Mouse (Mus musculus) liver (tissue): ENCODE measurements around the gene Rab26.

Experiments used
- DNase-seq: peaks from one replicate; pipeline ENCODE4 v3.0.0-alpha.2; 2020; ENCODE audit warnings: mixed read lengths

Rab26 gene

DNA sequence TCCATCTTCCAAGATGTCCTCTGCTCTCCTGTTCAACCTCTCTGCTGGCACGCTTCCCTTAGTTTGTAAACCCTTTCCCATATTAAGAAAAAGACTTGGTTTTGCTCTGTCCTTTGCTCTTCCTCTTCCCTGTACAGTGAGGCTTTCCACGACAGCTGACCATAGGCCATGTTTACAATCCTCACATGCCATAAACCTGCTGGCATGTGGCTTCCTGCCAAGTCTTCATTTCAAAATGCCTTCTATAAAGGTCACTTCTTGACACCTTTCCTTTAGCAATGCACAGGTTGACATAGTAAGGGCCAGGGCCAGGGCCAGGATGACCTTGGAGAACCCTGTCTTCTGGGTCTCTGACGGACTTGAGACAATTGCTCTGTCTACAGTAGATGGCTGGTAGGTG, 12.2 kb upstream of the Rab26 start:
- DNase-seq: no peak

DNA sequence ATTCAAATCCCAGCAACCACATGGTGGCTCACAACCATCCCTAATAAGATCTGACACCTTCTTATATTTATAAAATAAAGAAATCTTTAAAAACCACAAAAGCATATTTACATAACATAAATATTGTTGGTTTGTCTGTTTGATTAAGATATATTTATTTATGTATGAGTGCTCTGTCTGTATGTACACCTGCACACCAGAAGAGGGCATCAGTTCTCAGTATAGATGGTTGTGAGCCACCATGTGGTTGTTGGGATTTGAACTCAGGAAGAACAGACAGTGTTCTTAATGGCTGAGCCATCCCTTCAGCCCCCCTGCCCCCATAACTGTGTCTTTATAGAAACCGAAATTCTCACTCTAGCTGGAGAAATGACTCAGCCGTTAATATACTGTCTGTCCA, 11.2 kb upstream of the Rab26 start:
- DNase-seq: no peak

DNA sequence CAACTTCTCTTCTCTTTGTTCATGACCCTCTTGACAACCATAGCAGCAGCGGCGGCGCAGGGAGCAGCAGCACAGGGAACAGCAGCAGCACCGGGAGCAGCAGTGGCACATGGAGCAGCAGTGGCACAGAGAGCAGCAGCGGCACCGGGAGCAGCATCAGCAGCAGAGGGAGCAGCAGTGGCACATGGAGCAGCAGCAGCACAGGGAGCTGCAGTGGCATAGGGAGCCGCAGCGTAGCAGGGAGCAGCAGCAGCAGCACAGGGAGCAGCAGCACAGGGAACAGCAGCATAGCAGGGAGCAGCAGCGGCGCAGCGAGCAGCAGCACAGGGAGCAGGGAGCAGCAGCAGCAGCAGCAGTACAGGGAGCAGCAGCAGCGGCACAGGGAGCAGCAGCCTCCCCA, 10.6 kb upstream of the Rab26 start:
- DNase-seq: no peak

DNA sequence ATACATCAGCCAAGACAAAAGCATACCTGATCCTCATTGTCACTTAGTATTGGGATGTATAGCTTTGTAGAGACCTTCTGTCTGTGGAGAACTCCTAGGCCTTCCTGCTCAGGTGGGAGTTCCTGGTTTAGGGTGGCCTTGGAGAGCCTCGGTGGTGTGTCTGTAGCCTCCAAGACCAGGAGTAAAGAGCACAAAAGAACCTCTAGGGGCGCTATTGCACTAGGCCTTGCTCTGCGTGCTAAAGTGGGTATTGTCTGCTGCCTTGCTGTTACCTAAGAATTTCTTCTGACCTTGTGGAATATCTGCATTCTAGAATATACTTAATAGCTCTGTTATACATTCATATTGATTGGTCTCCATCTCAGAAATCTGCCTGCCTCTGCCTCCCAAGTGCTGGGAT, 6.4 kb upstream of the Rab26 start:
- peak; percentile 62 for DNase-seq

DNA sequence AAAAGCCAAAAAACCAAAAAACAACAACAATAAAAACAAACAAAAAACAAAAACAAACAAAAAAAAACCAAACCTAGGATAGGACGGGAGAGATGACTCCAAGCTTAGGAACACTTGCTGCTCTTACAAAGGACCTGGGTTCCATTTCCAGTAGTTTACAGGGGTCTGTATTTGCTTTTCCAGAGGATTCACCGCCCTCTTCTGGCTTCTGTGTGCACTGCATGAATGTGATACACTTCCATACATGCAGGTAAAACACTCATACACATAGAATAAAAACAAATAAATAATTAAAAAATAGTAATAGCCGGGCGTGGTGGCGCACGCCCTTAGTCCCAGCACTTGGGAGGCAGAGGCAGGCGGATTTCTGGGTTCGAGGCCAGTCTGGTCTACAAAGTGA, 4.9 kb upstream of the Rab26 start:
- DNase-seq: peak; percentile 52

DNA sequence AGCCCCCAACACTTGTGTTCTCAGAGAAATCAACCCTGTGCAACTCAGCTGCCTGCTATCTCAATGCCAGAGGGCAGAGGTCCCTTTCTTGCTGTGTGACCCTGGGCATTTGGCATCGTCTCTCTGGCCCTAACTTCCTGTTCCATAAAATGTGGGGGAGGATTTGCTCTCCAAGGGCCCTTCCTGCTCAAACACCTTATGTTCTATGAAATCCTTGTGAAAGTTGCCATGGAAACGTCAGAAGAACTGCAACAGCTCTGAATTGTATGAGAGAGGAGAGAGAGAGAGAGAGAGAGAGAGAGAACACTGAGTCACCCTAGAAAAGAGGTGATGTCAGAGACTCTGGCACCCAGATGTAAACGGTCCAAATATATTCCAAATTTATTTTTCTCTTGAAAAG, 3.5 kb upstream of the Rab26 start:
- DNase-seq: no peak

DNA sequence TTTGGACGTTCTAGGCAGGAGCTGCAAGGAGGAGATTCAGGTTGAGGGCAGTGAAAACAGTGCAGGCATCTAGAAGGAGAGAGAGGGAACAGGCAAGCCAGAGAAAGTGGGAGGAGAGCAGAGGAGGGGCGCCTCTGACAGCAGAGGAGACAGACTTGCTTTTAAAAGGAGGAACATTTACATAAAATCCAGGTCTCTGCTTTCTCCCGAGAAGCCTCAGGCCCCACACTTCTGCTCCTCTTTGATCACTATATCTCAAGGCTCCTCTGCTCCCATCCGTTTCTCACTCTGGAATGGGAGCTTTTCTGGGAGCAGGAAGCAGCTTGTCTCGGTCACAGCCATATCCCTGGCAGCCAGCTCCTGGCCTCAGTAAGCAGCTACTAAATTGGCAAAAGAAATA, 1.3 kb upstream of the Rab26 start:
- DNase-seq: no peak

DNA sequence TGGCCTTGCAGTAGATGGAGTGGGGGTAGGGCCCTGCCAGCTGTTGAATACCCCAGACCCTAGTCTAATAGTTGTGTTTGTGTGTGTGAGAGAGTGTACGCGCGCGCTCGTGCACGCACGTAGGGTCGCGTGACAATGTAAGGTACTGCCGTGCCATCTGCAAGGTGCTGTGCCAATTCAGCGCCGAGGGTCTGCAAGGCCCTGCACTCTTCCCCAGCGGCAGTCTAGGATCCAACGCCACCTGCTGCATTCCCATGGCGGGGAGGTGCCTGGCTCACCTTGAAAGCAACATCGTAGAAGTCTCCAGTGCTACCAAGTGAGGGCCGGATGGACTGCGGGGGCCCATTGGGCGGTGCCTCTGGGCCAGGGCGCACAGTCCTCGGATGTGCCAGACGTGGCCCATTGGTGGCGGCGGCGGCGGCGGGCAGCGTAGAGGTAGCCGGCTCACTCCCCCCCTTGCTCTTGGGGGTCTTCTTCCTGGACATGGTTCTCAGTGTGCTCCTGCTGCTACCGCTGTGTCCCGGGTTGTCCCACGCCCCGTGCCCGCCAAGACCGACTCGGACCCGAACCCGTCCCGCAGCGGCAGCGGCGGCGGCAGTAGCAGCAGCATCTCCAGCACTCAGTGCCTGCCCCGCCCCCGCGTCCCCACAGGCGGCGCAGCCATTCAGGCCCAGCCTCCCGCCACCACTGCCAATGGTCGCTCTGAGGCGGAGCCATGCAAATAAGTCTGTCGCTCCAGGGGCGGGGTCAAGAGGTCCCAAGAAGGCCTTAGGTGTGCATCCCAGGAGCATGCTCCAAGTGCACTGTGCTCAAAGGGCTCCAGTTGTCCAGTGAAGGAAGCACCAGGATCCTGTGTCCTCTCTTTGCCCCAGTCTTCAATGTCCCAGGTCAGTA, 664 bp downstream of the Rab26 start:
- DNase-seq: peak; percentile 95

DNA sequence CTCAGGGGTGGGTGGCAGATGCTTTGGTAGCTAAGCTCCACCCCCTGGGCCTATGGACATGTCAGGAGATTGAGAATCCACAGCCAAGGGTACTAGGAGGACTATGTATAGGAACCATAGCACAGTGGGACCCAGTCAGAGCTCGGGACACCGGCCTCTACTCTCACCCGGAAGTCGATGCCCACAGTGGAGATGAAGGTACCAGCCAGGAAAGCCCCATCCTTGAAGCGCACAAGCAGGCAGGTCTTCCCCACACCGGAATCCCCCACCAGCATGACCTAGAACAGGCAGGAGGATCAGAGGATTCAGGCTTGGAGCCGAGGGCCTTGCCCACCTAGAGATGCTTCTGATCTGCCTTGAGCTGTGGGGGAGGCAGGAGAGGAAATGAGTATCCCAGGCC, 2.0 kb downstream of the Rab26 start:
- no peak for DNase-seq

DNA sequence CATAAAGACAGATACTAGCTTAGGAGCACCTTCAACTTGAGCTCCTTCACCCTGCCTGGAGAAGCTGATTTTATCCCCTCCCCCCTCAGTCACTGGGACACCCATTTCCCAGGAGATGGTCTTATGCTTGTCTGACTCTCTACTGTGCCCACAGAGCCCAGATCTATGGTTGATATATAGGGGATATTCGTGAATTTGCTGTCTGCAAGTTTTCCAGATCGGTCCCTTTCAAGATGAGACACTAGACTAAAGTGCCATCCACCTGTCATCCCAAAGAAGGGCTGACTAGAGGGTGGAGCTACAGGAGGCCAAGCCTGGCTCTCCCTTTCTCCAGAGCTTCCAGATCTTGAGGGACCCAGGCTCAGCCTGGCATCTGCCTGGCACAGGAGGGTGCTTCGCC, 2.9 kb downstream of the Rab26 start:
- DNase-seq: no peak

DNA sequence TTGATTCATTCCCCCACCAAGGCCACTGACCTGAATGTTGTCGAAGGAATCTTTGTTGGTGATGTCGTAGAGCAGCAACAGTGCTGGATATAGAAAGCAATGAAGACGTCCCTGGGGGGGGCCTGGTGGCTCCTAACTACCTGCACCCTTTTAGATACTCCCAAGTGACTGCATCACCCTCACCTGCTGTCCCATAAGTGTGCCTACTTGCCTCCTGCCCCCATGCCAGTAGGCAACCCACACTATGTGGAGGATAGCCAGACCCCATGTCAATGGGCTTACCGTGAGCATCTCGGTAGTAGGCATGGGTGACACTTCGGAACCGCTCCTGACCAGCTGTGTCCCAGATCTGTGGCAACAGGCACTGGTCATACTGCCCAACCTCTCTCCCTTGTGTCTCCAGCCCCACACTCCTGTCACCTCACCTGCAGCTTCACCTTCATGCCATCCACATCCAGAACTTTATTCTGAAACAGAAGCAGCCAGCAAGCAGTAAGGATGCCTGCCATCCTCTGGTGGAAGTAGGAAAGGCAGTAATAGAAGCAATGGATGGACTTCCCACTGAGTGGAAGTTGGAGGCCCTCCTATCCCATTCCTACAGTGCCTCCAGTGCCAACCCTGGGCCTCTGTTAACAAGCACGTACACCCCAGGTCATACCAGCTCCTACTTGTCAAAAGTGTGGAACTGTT, 3.5 kb downstream of the Rab26 start:
- no peak for DNase-seq

DNA sequence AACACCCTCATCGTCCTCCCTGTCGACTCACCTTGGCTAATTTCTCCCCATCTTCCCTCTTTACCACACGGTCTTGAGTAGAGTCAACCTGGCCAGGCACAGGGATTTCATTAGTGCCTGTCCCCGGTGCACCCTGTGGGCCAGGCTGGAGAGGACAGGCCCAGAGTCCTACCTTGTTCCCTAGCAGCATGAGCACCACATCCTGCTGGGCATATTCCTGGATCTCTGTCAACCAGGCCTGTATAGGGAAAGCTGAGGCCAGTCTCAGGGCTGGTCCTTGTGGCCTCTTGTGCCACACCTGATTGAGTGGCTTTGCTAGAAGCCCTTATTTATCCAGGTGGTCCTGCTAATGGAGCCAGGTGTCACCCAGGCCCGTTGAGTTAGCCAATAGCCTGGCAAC, 4.1 kb downstream of the Rab26 start:
- no peak for DNase-seq

DNA sequence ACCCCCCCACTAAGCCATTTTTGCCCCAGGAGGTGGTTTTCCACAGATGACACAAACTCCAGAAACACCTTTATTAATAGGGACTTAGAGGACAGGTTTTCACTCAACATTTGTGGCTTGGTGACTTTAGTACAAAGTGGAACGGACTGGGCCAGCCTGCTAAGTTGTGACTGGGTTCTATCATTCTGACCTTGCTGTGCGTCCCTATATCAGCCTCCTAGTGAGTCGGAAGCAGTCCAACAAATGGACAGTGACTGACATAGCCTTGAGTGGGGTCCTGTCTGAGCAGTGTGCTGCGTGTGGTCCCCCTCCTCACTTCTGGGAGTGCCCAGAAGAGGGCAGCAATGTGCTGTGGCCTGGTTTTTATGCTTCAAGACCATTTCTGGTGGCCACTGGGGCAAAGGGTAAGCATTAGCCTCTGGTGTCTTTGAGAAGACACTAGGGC, 5.0 kb downstream of the Rab26 start:
- peak; percentile 70 for DNase-seq

DNA sequence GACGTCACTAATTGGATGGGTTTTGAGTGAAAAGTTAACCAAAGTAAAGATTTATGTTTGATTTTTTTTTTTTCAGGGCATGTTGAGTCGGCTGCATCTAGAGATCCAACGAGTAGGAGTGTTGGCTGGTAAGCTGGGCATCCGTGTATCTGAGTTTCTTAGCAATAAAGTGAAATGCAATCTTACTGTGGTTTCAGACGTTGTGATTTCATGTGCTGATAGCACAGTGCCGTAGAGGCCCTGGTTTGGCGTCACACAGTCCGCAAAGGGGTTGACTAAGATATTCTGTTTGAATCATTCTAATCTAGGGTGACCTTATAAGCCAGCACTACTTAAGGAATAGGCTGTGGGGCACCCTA, 5.5 kb downstream of the Rab26 start:
- DNase-seq: no peak

DNA sequence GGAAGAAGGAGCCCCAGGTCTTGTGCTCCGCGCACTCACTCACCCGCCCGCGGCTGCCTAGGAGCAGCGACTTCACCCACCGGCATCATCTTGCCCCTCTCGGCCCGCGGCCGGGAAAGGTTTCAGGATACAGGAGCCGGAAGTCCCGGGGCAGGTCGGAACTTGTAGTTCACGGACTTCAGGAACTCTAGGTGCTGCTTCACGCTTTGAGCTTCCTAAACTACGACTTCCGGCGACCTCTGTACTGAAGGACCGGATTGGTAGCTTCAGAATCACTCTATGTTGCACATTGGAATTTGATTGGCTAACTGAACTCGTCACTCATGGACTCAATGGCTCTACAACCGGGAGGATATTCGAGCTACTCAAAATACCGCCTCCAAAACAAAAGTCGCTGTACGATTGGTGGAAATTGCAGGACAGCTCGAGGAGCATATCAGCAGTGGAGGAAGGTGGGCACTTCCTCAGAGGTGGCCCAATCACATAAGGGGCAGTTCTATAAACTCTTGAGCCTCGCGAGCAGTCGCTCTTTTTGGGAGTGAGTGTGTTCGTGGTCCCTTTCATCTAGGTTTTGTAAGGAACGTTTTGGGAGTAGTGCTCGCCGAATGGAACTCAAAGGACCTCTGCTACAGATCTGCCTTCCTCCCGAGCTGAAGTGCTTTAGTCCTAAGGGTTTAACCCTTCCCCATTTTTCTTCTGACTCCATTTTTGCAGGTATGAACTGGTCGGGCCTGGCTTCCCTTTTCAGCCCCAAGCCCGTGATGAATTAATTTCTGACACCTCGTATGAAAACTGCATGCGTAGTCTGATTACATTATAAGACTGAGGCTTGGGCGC, 6.1 kb downstream of the Rab26 start, which contains the start of gene Traf7:
Gene Traf7 (minus strand): TSS at position 216 of the 837 bp plus-strand sequence.
- peak; percentile 92 for DNase-seq

DNA sequence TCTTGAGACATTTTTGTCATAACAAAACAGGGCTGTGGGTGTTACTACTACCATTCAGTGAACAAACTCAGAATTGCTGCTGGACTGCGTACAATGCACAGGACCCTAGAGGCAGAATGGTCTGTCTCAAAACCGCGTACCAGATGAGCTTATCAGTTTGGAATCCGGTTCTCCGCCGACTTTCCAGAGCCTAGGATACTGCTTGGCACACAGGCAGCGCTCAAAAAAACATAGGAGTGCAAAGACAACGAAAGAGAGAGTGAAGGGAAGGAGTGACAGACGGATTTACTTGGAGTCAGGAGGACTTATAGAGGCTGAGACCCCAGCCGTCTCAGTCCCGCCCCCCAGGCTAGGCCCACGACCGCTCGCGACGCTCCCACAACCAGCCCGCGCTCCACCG, 6.7 kb downstream of the Rab26 start:
- DNase-seq: no peak

DNA sequence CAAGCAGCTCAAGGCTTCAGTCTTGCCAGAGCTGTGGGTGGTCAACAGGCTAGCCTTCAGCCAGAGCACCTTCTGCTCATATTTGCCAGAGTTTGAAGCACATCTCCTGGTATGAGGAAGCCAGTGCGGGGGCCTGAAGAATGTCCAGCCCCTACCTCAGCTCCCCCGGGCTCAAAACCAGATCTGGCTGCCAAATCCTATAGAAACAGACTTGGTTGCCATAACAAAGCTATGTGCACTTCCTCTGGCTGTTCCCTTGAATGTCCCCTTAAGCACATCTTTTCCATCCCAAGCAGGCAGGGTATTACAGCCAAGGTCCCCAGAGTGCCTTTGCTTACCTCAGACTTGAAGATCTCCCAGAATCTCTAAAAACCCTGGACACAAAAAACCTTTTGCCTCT, 9.3 kb downstream of the Rab26 start:
- DNase-seq: no peak

DNA sequence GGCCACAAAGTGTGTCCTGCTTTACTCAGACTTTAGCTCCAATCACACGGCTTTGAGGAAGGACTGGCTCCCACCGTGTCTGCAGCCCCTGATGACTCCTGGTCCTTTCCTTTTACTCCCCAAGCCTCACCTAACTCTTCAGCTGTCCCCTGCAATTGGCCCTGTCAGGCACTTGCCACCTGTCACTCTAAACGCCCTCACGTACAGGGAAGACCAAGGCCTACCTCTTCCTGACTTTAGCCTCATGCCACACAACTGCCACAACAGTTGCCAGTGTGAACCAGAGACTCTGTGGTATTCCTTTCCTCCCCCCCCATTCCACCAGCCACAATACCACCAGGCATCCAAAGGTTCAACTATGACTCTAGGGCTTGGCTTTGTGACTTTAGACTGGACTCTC, 13.6 kb downstream of the Rab26 start:
- DNase-seq: no peak

DNA sequence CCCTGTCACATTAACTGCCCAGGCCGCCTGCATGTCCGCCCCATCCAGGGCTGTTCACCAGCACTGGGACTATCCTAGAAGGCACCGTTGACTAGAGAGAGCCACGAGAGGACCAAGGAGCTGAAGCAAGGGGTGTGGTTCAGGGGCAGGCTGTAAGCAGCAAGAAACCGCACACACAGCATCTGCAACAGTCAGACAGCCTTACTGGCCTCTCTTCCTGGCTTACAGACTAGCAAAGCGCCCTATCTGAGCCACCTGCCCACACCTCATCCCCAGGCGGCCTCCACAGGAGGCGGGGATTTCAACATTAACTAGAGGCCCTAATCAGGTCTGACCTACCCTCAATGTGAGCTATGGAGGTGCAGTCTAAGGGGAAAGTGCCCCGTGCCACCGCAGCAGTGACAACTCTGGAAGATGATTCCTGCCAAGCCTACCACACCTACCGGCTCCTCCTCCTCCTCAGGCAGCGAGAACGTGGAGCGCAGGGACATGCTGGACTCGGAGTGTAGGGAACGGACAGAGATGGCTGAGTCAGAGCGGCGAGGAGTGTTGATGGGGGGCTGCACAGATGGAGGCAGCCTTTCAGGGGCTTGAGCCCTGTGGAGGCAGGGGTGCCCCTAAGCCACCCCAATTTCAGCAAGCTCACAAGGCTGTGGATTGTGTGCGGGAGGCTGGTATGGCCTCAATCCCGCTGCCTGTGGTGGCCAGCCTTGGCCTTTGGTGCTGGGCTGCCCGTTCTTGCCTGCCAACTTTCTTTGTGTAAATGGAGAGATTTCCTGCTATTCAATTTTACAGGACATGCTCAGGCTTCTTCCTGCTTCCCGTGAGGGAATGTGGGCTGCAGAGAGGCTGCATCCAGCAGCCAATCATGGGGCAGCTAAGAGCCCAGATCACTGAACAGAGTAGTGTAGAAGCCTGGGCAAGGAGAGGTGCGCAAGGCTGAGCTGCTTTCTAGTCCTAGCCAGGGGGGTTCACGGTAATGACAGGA, 19.4 kb downstream of the Rab26 start:
- DNase-seq: no peak

DNA sequence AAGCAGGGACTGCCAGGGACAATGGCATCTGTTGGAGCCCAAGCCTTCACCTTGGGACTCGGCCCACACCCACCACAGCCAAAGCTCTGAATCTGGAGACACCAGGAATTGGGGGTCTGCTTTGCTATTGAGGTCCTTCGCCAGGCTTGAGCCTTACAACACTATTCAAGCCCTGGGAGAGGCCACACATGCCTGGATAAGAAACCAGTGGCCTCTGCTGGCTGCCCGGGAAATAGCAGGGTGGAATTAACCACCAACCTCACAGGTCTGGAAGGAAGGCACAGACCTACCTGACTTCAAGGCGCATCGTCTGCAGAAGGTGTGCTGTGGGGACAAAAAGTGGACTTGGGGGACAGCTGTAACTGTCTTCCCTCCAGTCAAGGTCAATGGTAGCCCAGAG, 20.4 kb downstream of the Rab26 start:
- peak; percentile 53 for DNase-seq

DNA sequence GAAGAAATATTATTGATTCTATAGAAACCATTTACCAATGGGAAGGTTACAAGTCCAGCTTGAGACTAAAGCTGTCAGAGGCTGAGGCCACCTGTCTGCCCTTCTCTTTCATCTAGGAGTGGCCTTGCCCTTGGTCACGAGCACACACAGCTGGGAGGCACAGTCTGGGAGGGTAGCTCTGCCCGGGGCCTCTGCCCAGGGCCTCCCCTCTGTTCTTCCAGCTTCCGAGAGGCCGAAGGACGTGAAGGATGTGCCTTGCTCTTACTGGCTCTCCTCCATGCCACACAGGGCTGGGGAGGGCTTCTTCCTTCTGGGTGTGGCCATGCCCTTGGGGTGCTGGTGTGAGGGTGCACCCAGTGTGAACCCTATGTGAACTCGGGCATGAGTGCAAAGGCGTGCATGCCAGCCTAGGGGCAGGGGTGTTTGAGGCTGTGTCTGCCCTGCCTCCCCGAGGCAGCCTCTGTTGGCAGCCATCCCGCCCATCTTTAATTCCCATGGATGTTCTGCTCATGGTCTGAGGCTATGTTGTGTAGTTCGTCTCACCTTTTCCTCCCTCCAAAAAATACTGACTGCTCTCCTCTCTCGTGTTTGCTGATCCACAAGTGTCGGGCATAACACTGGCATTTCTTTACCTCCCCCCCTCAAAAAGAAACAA, 26.1 kb downstream of the Rab26 start:
- no peak for DNase-seq
